Mouse (Mus musculus) bone marrow macrophage, adult 2 months (primary cell): ENCODE results near the gene Cemip2.

Experiments
- CTCF ChIP-seq: IDR thresholded peaks from 2 replicates; pipeline ENCODE4 v1.5.1; 2012; ENCODE audit warnings: low read depth, mild to moderate bottlenecking, low read length, moderate library complexity
- POLR2A ChIP-seq: IDR thresholded peaks from 2 replicates; pipeline ENCODE4 v1.6.1; 2012; ENCODE audit warnings: mild to moderate bottlenecking, low read depth, low read length, borderline replicate concordance

DNA sequence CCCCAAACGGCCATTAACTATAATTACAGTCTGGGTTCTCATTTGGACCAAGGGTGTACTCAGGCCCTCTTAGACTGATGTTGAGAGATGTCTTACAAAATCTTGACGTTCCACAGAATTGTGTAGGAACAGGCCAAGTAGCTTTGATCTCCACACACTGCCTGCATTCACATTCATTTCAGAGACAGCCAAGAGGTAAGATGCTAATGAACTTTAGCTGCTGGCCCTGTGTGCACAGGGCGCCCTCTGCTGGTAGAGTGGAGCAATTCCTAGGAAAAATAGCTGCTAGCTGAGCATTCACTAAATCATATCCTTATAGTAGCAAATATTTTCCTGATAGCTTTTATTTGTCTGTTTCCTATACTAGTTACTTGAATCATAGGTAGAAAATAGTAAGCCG lies 30.8 kb upstream of the Cemip2 start:
- peak; percentile 98 for TF ChIP-seq CTCF
- TF ChIP-seq POLR2A: no peak
